8 mouse cellular contexts compared by ENCODE assay signal in the genomic region with DNA sequence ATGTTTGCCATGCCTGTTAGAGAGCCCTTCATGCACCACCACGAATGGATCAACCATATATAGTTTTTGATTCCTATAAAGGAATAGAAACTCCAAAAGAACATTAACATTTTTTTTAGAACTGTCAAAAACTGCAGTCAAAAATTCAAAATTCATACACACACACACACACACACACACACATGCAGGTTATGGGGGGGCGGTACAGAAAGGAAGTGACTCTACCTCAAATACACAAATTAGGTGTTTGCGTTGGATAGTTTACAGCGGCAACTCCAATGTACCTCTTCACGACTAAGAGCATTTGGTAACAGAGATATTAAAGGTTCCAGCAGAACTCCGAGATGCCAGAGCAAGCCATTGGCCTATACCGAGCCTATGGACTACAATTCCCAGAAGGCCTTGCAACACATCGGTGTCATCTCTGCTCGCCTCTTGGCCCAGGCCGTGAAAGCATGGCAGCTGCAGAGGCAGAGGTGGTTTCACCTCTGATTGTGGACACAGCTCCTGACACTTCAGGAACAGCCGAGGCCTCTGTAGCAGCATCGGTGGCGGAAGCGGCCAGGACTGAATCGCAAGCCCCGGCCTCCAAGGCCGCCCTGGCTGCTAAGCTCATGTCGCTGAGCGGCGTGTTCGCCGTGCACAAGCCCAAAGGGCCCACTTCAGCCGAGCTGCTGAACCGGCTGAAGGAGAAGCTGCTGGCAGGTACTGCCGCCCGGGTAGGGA. TPM values are rescaled to one million over a fixed set of nuclear protein-coding genes. Genes with fewer than 3 reads are reported as not detected.
DNase-seq lines count a peak whose midpoint lies in the region; ATAC-seq and TF ChIP-seq lines count a peak whose summit lies in the region.

A gene (plus strand): TSS at position 421 of the 726 bp plus-strand sequence.

- TF ChIP-seq CTCF in heart, adult 2 months (IDR thresholded peaks at IDR 0.05), result no peak

- TF ChIP-seq POLR2A in heart, adult 2 months (IDR thresholded peaks at IDR 0.05; ENCODE audit: insufficient read depth, low read depth, low read length), result peak; percentile 78; the same call in 1 of the 2 replicates

- H3K27ac ChIP-seq in embryonic facial prominence, embryonic 14.5 days (replicated peaks; ENCODE audit: low read depth, low read length), result peak within 1 kb of the TSS; percentile 68
- H3K27ac ChIP-seq in heart, adult 2 months, result peak within 1 kb of the TSS; percentile 62
- peak within 1 kb of the TSS; percentile 61; the same call in 1 of the 2 replicates for H3K27ac ChIP-seq in limb, embryonic 13.5 days
- H3K27ac ChIP-seq in midbrain, embryonic 16.5 days (ENCODE audit: low read length), result peak within 1 kb of the TSS; percentile 81

- H3K9ac ChIP-seq in embryonic facial prominence, embryonic 14.5 days (ENCODE audit: low read depth, low read length), result peak within 1 kb of the TSS; percentile 82
- H3K9ac ChIP-seq in heart, adult 2 months (ENCODE audit: low read depth, low read length), result peak within 1 kb of the TSS; percentile 88
- peak within 1 kb of the TSS; percentile 85 for H3K9ac ChIP-seq in limb, embryonic 13.5 days
- peak within 1 kb of the TSS; percentile 85 for H3K9ac ChIP-seq in midbrain, embryonic 16.5 days (ENCODE audit: low read depth, low read length)

- WGBS in embryonic facial prominence, embryonic 14.5 days, result 5% methylated on average over 26 of the region's 26 CpGs
- 5% methylated on average over 26 of the region's 26 CpGs for WGBS in heart, adult 2 months
- 5% methylated on average over 26 of the region's 26 CpGs for WGBS in limb, embryonic 13.5 days
- WGBS in midbrain, embryonic 16.5 days, result 6% methylated on average over 26 of the region's 26 CpGs

- peak within 1 kb of the TSS; percentile 82 for H3K4me3 ChIP-seq in embryonic facial prominence, embryonic 14.5 days (ENCODE audit: low read depth, low read length)
- peak within 1 kb of the TSS; percentile 99 for H3K4me3 ChIP-seq in heart, adult 2 months
- peak within 1 kb of the TSS; percentile 69 for H3K4me3 ChIP-seq in limb, embryonic 13.5 days
- H3K4me3 ChIP-seq in midbrain, embryonic 16.5 days (ENCODE audit: low read depth, low read length), result peak within 1 kb of the TSS; percentile 56

- intact Hi-C loops in heart, adult 2 months (cut with DNase I), result no loop called here

- no peaks in the 10 kb centered on the region; the same call in 1 of the 2 replicates for H3K79me2 ChIP-seq in heart, adult 2 months (replicated peaks; ENCODE audit: control insufficient read depth, insufficient read depth, low read length)

- no peaks in the 10 kb centered on the region for H3K36me3 ChIP-seq in embryonic facial prominence, embryonic 14.5 days (ENCODE audit: control insufficient read depth, insufficient read depth, low read length)
- no peaks in the 10 kb centered on the region for H3K36me3 ChIP-seq in heart, adult 2 months (ENCODE audit: control insufficient read depth, insufficient read depth, low read length)
- no peaks in the 10 kb centered on the region for H3K36me3 ChIP-seq in limb, embryonic 13.5 days
- no peaks in the 10 kb centered on the region for H3K36me3 ChIP-seq in midbrain, embryonic 16.5 days (ENCODE audit: control insufficient read depth, insufficient read depth, low read length)

- H3K27me3 ChIP-seq in embryonic facial prominence, embryonic 14.5 days (replicated peaks; ENCODE audit: control insufficient read depth, insufficient read depth, low read length), result no peaks in the 10 kb centered on the region
- no peaks in the 10 kb centered on the region for H3K27me3 ChIP-seq in heart, adult 2 months (ENCODE audit: control insufficient read depth, insufficient read depth, low read length)
- H3K27me3 ChIP-seq in limb, embryonic 13.5 days, result no peaks in the 10 kb centered on the region
- H3K27me3 ChIP-seq in midbrain, embryonic 16.5 days (ENCODE audit: control insufficient read depth, insufficient read depth, low read depth, low read length), result no peaks in the 10 kb centered on the region

- peak; percentile 89 for DNase-seq in 416B (ENCODE audit: low read depth)
- DNase-seq in adrenal gland, postnatal 4 days (ENCODE audit: low spot score in 2 of 2), result peak; percentile 33 to 69
- DNase-seq in embryonic facial prominence, embryonic 14.5 days (ENCODE audit: low spot score), result peak; percentile 95
- DNase-seq in heart, adult 2 months, result peak; percentile 84 to 85
- peak; percentile 75 to 81 for DNase-seq in kidney, adult 8-10 months
- DNase-seq in spleen, postnatal 10 days (ENCODE audit: low spot score in 2 of 2), result peak; percentile 63 to 82

- H3K4me1 ChIP-seq in embryonic facial prominence, embryonic 14.5 days (ENCODE audit: control insufficient read depth, insufficient read depth, low read length), result peaks cover 10% of the 10 kb centered on the region; the same call in 1 of the 2 replicates
- no peaks in the 10 kb centered on the region for H3K4me1 ChIP-seq in heart, adult 2 months (ENCODE audit: control insufficient read depth, insufficient read depth, low read length)
- peaks cover 10% of the 10 kb centered on the region for H3K4me1 ChIP-seq in limb, embryonic 13.5 days
- peaks cover 18% of the 10 kb centered on the region for H3K4me1 ChIP-seq in midbrain, embryonic 16.5 days (ENCODE audit: control insufficient read depth, insufficient read depth, low read length)

- H3K4me2 ChIP-seq in embryonic facial prominence, embryonic 14.5 days (ENCODE audit: low read depth, low read length), result peak within 1 kb of the TSS; percentile 58
- H3K4me2 ChIP-seq in limb, embryonic 13.5 days (replicated peaks), result peak within 1 kb of the TSS; percentile 73
- H3K4me2 ChIP-seq in midbrain, embryonic 16.5 days (ENCODE audit: low read length), result peak within 1 kb of the TSS; percentile 65

- TF ChIP-seq EP300 in heart, adult 2 months (IDR thresholded peaks at IDR 0.05; ENCODE audit: insufficient read depth, low read depth, low read length), result no peak

- 0 out of 2 replicates have a peak, but pooled peaks cover 4% of the 10 kb centered on the region for H3K9me3 ChIP-seq in embryonic facial prominence, embryonic 14.5 days (ENCODE audit: control insufficient read depth, low read length)
- H3K9me3 ChIP-seq in limb, embryonic 13.5 days, result no peaks in the 10 kb centered on the region
- no peaks in the 10 kb centered on the region for H3K9me3 ChIP-seq in midbrain, embryonic 16.5 days (replicated peaks; ENCODE audit: control insufficient read depth, low read length, poor library complexity, severe bottlenecking)

- peak; percentile 98 for ATAC-seq in embryonic facial prominence, embryonic 14.5 days (ENCODE audit: low read depth)
- peak; percentile 99 for ATAC-seq in limb, embryonic 13.5 days (ENCODE audit: low FRiP score, low read depth)
- ATAC-seq in midbrain, embryonic 16.5 days, result peak; percentile 99

RNA-seq across cellular contexts. Expression of the gene that starts here (rescaled TPM):
- total RNA-seq in adrenal gland, postnatal 4 days (2021), result 10 to 100 TPM; 26.1 to 27.5 TPM
- 19.8 and 22.6 TPM in 2 replicates for polyA plus RNA-seq in embryonic facial prominence, embryonic 14.5 days (2014; fragmentation: Nextera tagmentation; extraction: Ambion mirVana)
- total RNA-seq in heart, adult 2 months (2021), result 1 to 10 TPM; 4.5 to 6.4 TPM
- polyA plus RNA-seq in heart, adult 2 months (2012; rRNA removed), result 3.0 and 4.9 TPM in 2 replicates
- polyA plus RNA-seq in limb, embryonic 13.5 days (2015; fragmentation: Nextera tagmentation; extraction: Ambion mirVana), result 28.5 and 29.3 TPM in 2 replicates
- polyA plus RNA-seq in midbrain, embryonic 16.5 days (2015; fragmentation: Nextera tagmentation; extraction: Ambion mirVana), result 15.5 and 17.3 TPM in 2 replicates

Comparison
In these comparisons a context has a peak if more than half of its experiments do, and no peak if none do; other contexts are left out.
1. Peak in every context shown above with its lines: DNase-seq, ATAC-seq, H3K4me3 ChIP-seq and H3K27ac ChIP-seq.